Mouse (Mus musculus) heart, adult 18-20 months (tissue): Measurements from ENCODE around the gene Ptp4a2. TPM values are rescaled to one million over a fixed set of nuclear protein-coding genes. Genes with fewer than 3 reads are reported as not detected.
"Not testable (repeated sequence)": the region's sequence is repeated elsewhere in the genome, so short reads cannot be mapped to it uniquely, and the experiment has no call there.

Experiments
- DNase-seq, 2 experiments: peaks; one replicate each; pipeline ENCODE4 v3.0.0; 2021 to 2022; ENCODE audit warnings: mixed read lengths in 1 of 2
- total RNA-seq, 2 experiments: library from RNA; stranded (reverse); gene quantifications; 2 replicates each; pipeline ENCODE4 v1.2.3; 2021

Gene Ptp4a2
- total RNA-seq, 2 experiments from 2014 or later, result 202 to 222 TPM

- no peak for DNase-seq
Measured at GRCm38 (mm10) chr4:129851861-129852260, 40.8 kb downstream of the Ptp4a2 start.

DNA sequence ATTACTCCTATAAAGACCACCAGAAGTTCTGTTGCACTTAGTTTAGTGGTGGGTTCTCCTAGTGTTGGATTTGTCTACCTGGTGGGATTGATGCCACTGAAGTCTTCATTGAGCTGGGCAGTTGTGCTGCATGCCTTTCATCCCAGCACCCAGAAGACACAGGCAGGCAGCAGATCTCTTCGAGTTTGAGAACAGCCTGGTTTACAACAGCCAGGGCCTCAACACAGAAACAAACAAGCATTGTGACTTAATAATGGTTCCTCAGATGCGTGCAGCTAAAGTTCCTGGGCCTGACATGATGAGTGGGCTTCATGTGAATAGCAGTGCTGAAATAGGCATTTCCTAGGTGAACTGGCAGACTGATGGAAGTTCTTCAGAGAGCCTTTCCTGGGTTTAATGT lies 42.0 kb downstream of the Ptp4a2 start:
- no peak for DNase-seq

DNA sequence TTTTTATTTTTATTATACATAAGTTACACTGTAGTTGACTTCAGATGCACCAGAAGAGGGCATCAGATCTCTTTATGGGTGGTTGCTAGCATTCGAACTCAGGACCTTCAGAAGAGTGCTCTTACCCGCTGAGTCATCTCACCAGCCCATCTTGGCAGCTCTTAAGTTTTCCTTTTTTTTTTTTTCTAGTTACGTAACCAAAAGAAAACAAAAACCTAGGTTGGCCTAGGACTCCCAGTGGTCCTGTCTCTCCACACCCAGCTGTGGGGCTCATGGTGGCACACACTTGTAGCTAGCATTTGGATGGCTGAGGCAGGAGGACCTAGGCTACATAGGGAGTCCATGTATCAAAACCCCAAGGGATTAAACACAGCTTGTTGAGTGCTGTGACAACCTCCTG lies 43.0 kb downstream of the Ptp4a2 start:
- no peak for DNase-seq

DNA sequence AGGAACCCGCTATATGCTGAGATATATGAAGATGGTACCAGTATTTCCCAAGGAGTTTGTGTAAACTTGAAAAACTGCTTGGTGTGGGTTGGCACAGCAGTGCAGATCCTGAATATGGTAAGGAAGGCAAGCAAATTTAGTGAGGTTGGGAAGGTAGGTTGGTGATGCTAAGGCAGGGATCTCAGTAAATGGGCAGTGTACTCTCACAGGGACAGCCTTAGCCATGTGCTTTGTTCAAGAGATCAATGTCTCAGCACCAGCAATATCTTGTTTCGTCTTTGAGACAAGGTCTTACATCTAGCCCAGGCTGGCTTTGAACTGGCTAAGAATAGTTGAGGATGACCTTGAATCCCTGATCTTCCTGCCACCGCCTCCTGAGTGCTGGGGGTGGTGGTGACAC lies 43.6 kb downstream of the Ptp4a2 start:
- no peak for DNase-seq

GRCm38 (mm10) chr4:129855051-129855970 lies 44.3 kb downstream of the Ptp4a2 start:
- DNase-seq, result no peak

DNA sequence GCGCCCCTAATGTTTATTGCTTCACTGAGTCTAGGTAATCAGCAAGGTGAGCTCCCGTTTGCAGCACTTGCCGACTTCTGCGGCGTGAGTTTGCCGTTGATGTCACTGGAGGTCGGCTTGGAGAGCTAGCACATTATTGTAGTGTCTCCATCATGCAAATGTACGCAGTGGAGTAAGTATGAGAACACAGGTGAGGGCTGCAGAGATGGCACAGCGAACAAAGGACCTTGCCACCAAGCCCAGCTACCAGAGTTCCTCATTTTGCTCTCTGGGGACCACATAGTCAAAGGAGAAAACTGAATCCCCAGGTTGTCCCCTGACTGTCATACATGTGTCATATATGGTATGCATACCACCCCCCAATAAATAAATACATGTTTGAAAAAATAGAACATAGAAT lies 49.4 kb downstream of the Ptp4a2 start:
- DNase-seq, result no peak

GRCm38 (mm10) chr4:129861400-129861799 lies 50.4 kb downstream of the Ptp4a2 start:
- DNase-seq, result no peak

GRCm38 (mm10) chr4:129862357-129862756 lies 51.3 kb downstream of the Ptp4a2 start:
- DNase-seq, result no peak

DNA sequence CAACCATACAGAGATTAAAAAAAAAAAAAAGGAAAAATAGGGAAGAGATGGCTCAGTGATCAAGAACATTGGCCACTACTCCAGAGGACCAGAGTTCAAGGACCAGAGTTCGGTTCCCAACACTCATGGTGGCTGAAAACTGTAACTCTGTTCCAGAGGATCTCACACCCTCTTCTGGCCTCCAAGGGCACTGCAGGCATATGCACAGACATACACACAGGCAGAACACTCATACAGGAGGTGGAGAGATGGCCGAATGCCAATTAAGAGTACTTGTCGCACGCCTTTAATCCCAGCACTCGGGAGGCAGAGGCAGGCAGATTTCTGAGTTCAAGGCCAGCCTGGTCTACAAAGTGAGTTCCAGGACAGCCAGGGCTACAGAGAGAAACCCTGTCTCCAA lies 55.2 kb downstream of the Ptp4a2 start:
- DNase-seq, result not testable (repeated sequence)

GRCm38 (mm10) chr4:129868211-129868610 lies 57.2 kb downstream of the Ptp4a2 start:
- no peak for DNase-seq

DNA sequence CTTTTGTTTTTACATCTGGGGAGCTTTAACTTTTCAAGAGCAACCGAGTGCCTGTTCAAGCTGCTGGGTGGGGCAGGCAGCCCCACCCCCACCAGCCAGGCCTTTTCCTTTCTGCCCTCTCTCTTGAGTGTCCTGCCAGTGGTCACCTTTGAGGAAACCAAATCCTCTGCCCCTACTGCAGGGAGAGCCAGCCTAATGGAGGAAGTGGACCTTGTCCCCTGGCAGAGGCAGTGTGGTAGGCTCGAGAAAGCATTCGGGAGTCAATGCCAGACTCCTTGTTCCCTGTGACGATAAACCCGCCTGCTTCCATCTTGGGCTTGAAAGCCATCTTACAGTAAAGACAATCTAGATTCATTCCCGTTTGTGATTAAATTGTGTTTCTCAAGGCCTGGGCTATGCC lies 59.5 kb downstream of the Ptp4a2 start:
- no peak for DNase-seq

DNA sequence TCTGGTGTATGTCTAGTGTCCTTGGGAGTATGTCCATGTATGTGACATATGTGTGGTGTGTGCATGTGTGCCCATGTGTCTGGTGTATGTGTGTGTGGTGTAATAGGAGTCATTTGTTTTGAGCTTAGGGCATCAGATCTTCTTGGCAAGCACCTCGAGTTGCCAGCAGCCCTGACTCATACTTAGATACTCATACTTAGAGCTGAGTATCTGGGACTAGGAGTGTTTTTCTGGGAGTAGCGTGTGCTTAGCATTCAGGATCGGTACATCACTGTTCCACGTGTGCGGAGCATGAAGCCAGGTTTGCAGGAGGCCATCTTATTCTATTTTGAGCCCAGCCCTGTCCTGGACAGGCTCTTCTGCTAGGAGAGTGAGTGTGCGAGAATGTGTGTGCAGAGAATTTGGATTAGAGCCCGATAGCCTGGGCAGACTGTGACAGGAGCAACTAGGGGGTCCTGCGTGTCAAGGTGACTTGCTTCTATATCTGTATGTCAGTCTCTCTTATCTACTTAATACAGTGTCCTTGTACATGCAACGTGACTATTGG lies 61.4 kb downstream of the Ptp4a2 start:
- DNase-seq, result peak in 1 of 2 experiments; percentile 31

GRCm38 (mm10) chr4:129874805-129875204 lies 63.8 kb downstream of the Ptp4a2 start:
- DNase-seq, result no peak

DNA sequence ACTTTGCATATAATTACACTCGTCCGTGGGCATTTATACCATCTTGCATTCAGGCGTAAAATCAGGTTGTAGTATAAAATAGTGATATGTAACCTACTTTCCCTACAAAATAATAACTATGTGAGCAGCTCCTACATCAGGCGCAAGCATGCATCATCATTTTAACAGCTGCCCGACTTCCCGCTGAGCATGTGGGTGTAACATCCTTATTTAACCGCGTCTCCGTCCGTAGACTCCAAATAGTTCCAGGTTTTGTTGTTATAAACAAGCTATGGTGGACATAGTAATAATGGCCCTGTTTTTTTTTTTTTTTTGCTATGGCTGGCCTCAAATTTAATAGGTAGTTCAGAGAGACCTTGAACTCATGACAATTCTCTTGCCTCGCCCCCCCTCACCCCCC lies 64.4 kb downstream of the Ptp4a2 start:
- no peak for DNase-seq

GRCm38 (mm10) chr4:129876831-129877764 lies 66.1 kb downstream of the Ptp4a2 start:
- DNase-seq, result peak; percentile 85 to 88

DNA sequence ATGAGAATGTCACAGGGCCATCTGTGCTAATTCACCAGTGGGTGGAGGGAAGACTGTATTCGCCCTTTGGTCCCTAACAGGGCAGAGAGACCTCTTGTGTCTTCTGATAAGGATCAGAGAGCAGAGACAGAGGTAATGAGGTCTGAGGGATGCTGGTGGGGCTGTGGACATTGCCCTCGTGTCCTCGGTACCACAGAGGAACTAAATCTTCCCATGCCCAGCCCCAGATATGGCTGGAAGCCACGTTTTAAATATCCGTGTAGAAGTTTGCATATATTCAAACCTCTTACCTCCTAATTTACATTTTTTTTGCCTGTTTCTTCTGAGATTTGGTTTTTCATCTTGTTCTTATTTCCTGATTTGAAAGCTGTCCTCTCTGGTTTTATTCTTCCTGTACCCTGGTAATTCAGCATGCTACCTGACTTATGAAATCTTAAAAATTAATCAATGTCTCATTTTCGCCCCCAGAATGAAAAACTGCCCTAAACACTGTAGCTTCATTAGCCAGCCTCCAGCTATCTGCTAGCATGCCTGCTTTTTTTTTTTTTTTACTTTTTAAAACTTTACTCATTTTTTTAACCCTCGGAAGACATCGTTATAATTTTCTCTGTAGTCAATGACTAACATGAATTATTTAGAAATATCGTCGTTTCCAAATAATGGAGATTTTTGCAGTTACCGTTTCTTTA lies 67.1 kb downstream of the Ptp4a2 start:
- no peak for DNase-seq

DNA sequence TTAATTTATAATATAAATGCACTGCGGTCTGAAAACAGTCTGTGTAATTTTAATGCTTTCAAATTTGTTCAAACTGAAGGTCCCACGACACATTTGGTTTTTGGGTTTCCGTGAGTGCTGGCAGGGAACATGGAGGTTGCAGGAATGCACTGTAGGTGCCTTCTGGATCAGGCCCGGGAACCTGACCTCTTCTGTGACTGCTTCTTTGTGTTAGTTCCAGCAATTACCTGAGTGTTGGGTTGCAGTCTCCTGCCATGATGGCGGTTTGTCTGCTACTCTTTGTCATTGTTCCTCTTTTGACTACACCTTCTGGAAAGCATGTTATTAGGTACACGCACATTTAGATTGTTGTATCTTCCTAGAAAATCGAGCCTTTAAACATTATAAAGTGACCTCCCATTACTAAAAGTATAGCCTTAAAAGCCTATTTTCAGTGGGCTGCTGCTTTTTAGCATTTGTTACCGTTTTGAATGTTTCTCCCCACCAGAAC lies 67.7 kb downstream of the Ptp4a2 start:
- no peak for DNase-seq

DNA sequence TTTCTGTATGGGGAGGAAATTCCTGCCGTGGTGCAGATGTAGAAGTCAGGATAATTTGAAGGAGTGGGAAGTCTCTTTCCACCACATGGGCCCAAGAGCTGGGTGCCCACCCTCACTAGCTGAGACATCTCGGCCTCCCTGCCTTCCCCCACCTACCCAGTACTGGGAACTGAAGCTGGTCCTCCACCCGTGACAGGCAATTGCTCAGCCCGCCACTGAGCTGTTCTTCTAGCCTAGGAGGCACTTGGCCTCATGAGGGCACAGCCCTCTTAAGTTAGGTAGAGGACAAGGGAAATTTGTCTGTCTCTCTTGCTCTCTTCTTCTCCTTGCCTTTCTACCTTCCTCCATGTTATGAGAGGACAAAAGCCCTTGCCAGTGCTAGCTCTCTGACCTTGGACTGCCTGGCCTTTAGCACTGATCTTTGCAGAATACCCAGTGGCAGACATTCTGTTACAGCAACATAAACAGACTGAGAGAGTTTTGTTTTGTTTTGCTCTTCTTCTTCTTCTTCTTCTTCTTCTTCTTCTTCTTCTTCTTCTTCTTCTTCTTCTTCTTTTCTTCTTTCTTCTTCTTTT lies 68.3 kb downstream of the Ptp4a2 start:
- DNase-seq, result no peak

- no peak for DNase-seq
Measured at GRCm38 (mm10) chr4:129880615-129881014, 69.6 kb downstream of the Ptp4a2 start.

DNA sequence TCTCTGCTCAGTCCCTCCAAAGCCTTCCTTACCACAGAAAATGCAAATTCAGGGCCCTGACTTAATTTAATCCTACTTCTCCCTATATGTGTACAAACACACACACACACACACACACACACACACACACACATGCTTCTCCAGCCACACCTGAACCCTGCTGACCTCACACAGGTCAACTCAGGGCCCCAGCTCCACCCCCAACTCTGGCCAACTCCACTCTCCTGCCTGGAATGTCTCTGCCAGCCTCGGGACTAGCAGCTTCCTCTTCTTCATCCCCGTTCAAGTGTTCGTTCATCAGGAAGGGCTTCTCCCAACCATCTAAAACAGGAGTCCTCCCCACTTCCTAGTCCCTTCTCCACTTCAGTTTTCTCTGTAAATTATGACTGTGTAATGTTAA lies 70.6 kb downstream of the Ptp4a2 start:
- no peak for DNase-seq

- DNase-seq, result peak; percentile 80 to 81
Measured at GRCm38 (mm10) chr4:129882555-129883293, 71.7 kb downstream of the Ptp4a2 start.
